In the genomic region with DNA sequence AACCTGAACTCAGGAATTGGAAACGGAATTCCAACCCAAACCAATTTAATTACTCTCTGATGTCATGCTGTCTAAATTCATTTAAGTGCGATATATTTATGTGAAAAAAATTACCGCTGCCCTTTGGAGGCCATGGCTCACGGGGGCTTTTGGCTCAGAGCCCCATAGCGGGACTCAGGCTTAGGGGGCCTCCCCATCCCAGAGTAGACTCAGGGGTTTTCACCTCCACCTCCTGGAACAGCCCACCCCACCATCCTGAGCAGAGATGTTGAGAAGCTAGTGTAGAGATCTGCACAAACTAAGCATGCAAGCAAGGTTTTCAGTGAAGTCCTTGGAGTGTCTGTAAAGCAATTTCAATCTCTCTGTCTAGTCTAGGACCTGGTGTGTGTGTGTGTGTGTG, we compare ENCODE assay signal across 24 mouse cellular contexts. TPM values are rescaled to one million over a fixed set of nuclear protein-coding genes. Genes with fewer than 3 reads are reported as not detected.
A peak's percentile ranks its signal among the peaks of the same experiment; 100 is the strongest.
DNase-seq lines count a peak whose midpoint lies in the region; ATAC-seq and TF ChIP-seq lines count a peak whose summit lies in the region.
"Had no signal": no experiment of that assay in that cellular context is flagged by ENCODE, and none has a peak within 500 bp of the region (broad histone marks: within the 10 kb centered on the region; RNA-seq: fewer than 3 reads in every experiment).

No protein-coding gene starts in this region.

- DNase-seq in forebrain, embryonic 10.5 days (ENCODE audit: extremely low spot score, low spot score): no peak
- no peak for DNase-seq in forebrain, postnatal 0 days
- no peak for DNase-seq in MEL (ENCODE audit: low read depth, low spot score)
- DNase-seq in embryonic facial prominence, embryonic 14.5 days (ENCODE audit: low spot score): peak; percentile 31
- no peak for DNase-seq in cerebellum, adult 18-20 months
- DNase-seq in midbrain, postnatal 0 days (ENCODE audit: low spot score): no peak

- H3K4me1 ChIP-seq in forebrain, embryonic 10.5 days: peaks cover 58% of the 10 kb centered on the region
- no peaks in the 10 kb centered on the region for H3K4me1 ChIP-seq in forebrain, postnatal 0 days (ENCODE audit: insufficient read depth)
- peaks cover 9 to 18% of the 10 kb centered on the region in 2 experiments for H3K4me1 ChIP-seq in MEL (ENCODE audit: control insufficient read depth in 1 of 2, insufficient read depth in 2 of 2, low read length in 2 of 2)
- peaks cover 36% of the 10 kb centered on the region for H3K4me1 ChIP-seq in embryonic facial prominence, embryonic 14.5 days (ENCODE audit: control insufficient read depth, insufficient read depth, low read length)
- H3K4me1 ChIP-seq in limb, embryonic 13.5 days: peaks cover 81% of the 10 kb centered on the region
- H3K4me1 ChIP-seq in midbrain, postnatal 0 days (ENCODE audit: insufficient read depth, low read length): peaks cover 3% of the 10 kb centered on the region; the same call in 1 of the 2 replicates

- TF ChIP-seq EP300 in MEL (IDR thresholded peaks at IDR 0.05; ENCODE audit: low read depth in 1 of 2, low read length in 2 of 2): no peak

- H3K36me3 ChIP-seq in forebrain, embryonic 10.5 days (replicated peaks): no peaks in the 10 kb centered on the region
- H3K36me3 ChIP-seq in forebrain, postnatal 0 days (ENCODE audit: insufficient read depth): no peaks in the 10 kb centered on the region
- H3K36me3 ChIP-seq in MEL (ENCODE audit: control insufficient read depth in 1 of 2, insufficient read depth in 2 of 2, low read length in 2 of 2): peaks cover 0 to 18% of the 10 kb centered on the region in 2 experiments; a peak in 2 of 4 replicates
- no peaks in the 10 kb centered on the region for H3K36me3 ChIP-seq in embryonic facial prominence, embryonic 14.5 days (ENCODE audit: control insufficient read depth, insufficient read depth, low read length)
- peaks cover 12% of the 10 kb centered on the region; the same call in 1 of the 2 replicates for H3K36me3 ChIP-seq in limb, embryonic 13.5 days
- no peaks in the 10 kb centered on the region for H3K36me3 ChIP-seq in midbrain, postnatal 0 days (ENCODE audit: insufficient read depth, low read length)
- H3K36me3 ChIP-seq: liver, embryonic 12.5 days had no signal

- H3K27me3 ChIP-seq in forebrain, embryonic 10.5 days (ENCODE audit: poor library complexity, severe bottlenecking): peaks cover 15% of the 10 kb centered on the region
- no peaks in the 10 kb centered on the region for H3K27me3 ChIP-seq in forebrain, postnatal 0 days (ENCODE audit: insufficient read depth, low read length)
- H3K27me3 ChIP-seq in MEL (ENCODE audit: control insufficient read depth in 1 of 2, insufficient read depth in 2 of 2, low read length in 2 of 2): no peaks in the 10 kb centered on the region
- no peaks in the 10 kb centered on the region; the same call in 1 of the 2 replicates for H3K27me3 ChIP-seq in embryonic facial prominence, embryonic 14.5 days (replicated peaks; ENCODE audit: control insufficient read depth, insufficient read depth, low read length)
- H3K27me3 ChIP-seq in limb, embryonic 13.5 days: no peaks in the 10 kb centered on the region
- no peaks in the 10 kb centered on the region for H3K27me3 ChIP-seq in midbrain, postnatal 0 days (ENCODE audit: insufficient read depth, low read length)

- no peak for TF ChIP-seq RAD21 in MEL (IDR thresholded peaks at IDR 0.05; ENCODE audit: low read depth, low read length)

- 79% methylated on average over 5 of the region's 5 CpGs for WGBS in forebrain, embryonic 10.5 days
- WGBS in forebrain, postnatal 0 days: 34% methylated on average over 5 of the region's 5 CpGs
- 33% methylated on average over 5 of the region's 5 CpGs for WGBS in embryonic facial prominence, embryonic 14.5 days
- 15% methylated on average over 5 of the region's 5 CpGs for WGBS in limb, embryonic 13.5 days
- WGBS in midbrain, postnatal 0 days: 59% methylated on average over 5 of the region's 5 CpGs

- TF ChIP-seq CTCF in forebrain, postnatal 0 days (IDR thresholded peaks at IDR 0.05; ENCODE audit: low read depth): no peak
- no peak for TF ChIP-seq CTCF in MEL (IDR thresholded peaks at IDR 0.05 in 2 of 3, conservative IDR thresholded peaks at IDR 0.05 in 1 of 3; ENCODE audit: control insufficient read depth in 1 of 3, insufficient read depth in 1 of 3, low read depth in 2 of 3, low read length in 3 of 3, poor library complexity in 1 of 3, severe bottlenecking in 1 of 3)
- TF ChIP-seq CTCF in midbrain, postnatal 0 days (IDR thresholded peaks at IDR 0.05): no peak

- no peaks in the 10 kb centered on the region for H3K9me3 ChIP-seq in forebrain, embryonic 10.5 days
- H3K9me3 ChIP-seq in forebrain, postnatal 0 days (ENCODE audit: low read length): no peaks in the 10 kb centered on the region
- no peaks in the 10 kb centered on the region for H3K9me3 ChIP-seq in MEL (replicated peaks; ENCODE audit: insufficient read depth, low read length)
- no peaks in the 10 kb centered on the region for H3K9me3 ChIP-seq in embryonic facial prominence, embryonic 14.5 days (ENCODE audit: control insufficient read depth, low read length)
- no peaks in the 10 kb centered on the region for H3K9me3 ChIP-seq in limb, embryonic 13.5 days
- H3K9me3 ChIP-seq in midbrain, postnatal 0 days (ENCODE audit: low read length): no peaks in the 10 kb centered on the region
- H3K9me3 ChIP-seq: liver, embryonic 12.5 days had no signal

- no peak for ATAC-seq in forebrain, postnatal 0 days
- peak; percentile 51; the same call in 1 of the 2 replicates for ATAC-seq in embryonic facial prominence, embryonic 14.5 days (ENCODE audit: low read depth)
- ATAC-seq in limb, embryonic 13.5 days (ENCODE audit: low FRiP score, low read depth): peak; percentile 57
- ATAC-seq in midbrain, postnatal 0 days (ENCODE audit: low FRiP score): no peak
- ATAC-seq: activated CD4-positive, CD25-positive, alpha-beta regulatory T cell, adult 4 months; CD4-positive, CD25-positive, alpha-beta regulatory T cell, adult 4 months; hindbrain, embryonic 16.5 days; intestine, postnatal 0 days; liver, embryonic 12.5 days; midbrain, embryonic 16.5 days had no signal

- H3K9ac ChIP-seq in forebrain, postnatal 0 days: no peak overlapping the region
- peak overlapping the region; percentile 15 for H3K9ac ChIP-seq in MEL (ENCODE audit: control insufficient read depth, low read depth, low read length, poor library complexity, severe bottlenecking)
- no peak overlapping the region for H3K9ac ChIP-seq in embryonic facial prominence, embryonic 14.5 days (ENCODE audit: low read depth, low read length)
- H3K9ac ChIP-seq in limb, embryonic 13.5 days: no peak overlapping the region
- no peak overlapping the region for H3K9ac ChIP-seq in midbrain, postnatal 0 days (replicated peaks; ENCODE audit: low read length, poor library complexity, severe bottlenecking)
- H3K9ac ChIP-seq: liver, embryonic 12.5 days had no signal

- no peak overlapping the region for H3K4me3 ChIP-seq in forebrain, embryonic 10.5 days
- no peak overlapping the region for H3K4me3 ChIP-seq in forebrain, postnatal 0 days (ENCODE audit: low read depth, low read length)
- no peak overlapping the region for H3K4me3 ChIP-seq in MEL (ENCODE audit: control insufficient read depth in 1 of 2, insufficient read depth in 1 of 2, low read depth in 2 of 2, low read length in 2 of 2)
- H3K4me3 ChIP-seq in embryonic facial prominence, embryonic 14.5 days (ENCODE audit: low read depth, low read length): no peak overlapping the region
- H3K4me3 ChIP-seq in limb, embryonic 13.5 days: peak overlapping the region; percentile 51
- no peak overlapping the region for H3K4me3 ChIP-seq in midbrain, postnatal 0 days (ENCODE audit: low read depth, low read length)
- H3K4me3 ChIP-seq: liver, embryonic 12.5 days had no signal

- no peak overlapping the region; the same call in 1 of the 2 replicates for H3K4me2 ChIP-seq in forebrain, postnatal 0 days (ENCODE audit: low read depth)
- H3K4me2 ChIP-seq in embryonic facial prominence, embryonic 14.5 days (ENCODE audit: low read depth, low read length): peak overlapping the region; percentile 50
- H3K4me2 ChIP-seq in limb, embryonic 13.5 days (replicated peaks): peak overlapping the region; percentile 72
- H3K4me2 ChIP-seq in midbrain, postnatal 0 days (ENCODE audit: low read depth, low read length, poor library complexity, severe bottlenecking): no peak overlapping the region
- H3K4me2 ChIP-seq: liver, embryonic 12.5 days had no signal

- H3K79me2 ChIP-seq in MEL (ENCODE audit: control insufficient read depth, insufficient read depth, low read length, poor library complexity): no peaks in the 10 kb centered on the region; the same call in 1 of the 2 replicates

- TF ChIP-seq POLR2A in MEL (IDR thresholded peaks at IDR 0.05; ENCODE audit: control insufficient read depth in 1 of 2, insufficient read depth in 1 of 2, low read depth in 1 of 2, low read length in 2 of 2, poor library complexity in 1 of 2): no peak

- 0 out of 2 replicates have a peak overlapping the region, but pooled peaks have one; percentile 27 for H3K27ac ChIP-seq in forebrain, embryonic 10.5 days
- H3K27ac ChIP-seq in forebrain, postnatal 0 days (ENCODE audit: low read depth, low read length): no peak overlapping the region
- H3K27ac ChIP-seq in MEL (ENCODE audit: control insufficient read depth, low read depth, low read length): no peak overlapping the region
- peak overlapping the region; percentile 46; the same call in 1 of the 2 replicates for H3K27ac ChIP-seq in embryonic facial prominence, embryonic 14.5 days (replicated peaks; ENCODE audit: low read depth, low read length)
- H3K27ac ChIP-seq in limb, embryonic 13.5 days: peak overlapping the region; percentile 75; the same call in 1 of the 2 replicates
- no peak overlapping the region for H3K27ac ChIP-seq in midbrain, postnatal 0 days (ENCODE audit: low read depth, low read length)

RNA-seq across cellular contexts. Expression of gene Gdf5, which starts 0.4 kb away (rescaled TPM):
- polyA plus RNA-seq in forebrain, embryonic 10.5 days (2016; fragmentation: Nextera tagmentation; extraction: Ambion mirVana): 0.27 and 0.88 TPM in 2 replicates
- 3.9 TPM in 2 replicates for total RNA-seq in forebrain, postnatal 0 days (2014; rRNA removed)
- polyA plus RNA-seq in forebrain, postnatal 0 days (2015; fragmentation: Nextera tagmentation; extraction: Ambion mirVana): 3.7 and 3.8 TPM in 2 replicates
- total RNA-seq in MEL (2012; rRNA removed): not detected in 2 replicates
- polyA plus RNA-seq in MEL (2012; ENCODE audit: insufficient read depth in 1 of 2, insufficient read length in 2 of 2, low read depth in 1 of 2, low replicate concordance in 2 of 2, missing spikeins in 1 of 2): under 1 TPM in 1 of 2 experiments, not detected in 1; 0.06 TPM
- polyA plus RNA-seq in embryonic facial prominence, embryonic 14.5 days (2014; fragmentation: Nextera tagmentation; extraction: Ambion mirVana): 3.3 and 3.8 TPM in 2 replicates
- polyA plus RNA-seq in limb, embryonic 13.5 days (2015; fragmentation: Nextera tagmentation; extraction: Ambion mirVana): 101 and 107 TPM in 2 replicates
- 1.5 and 2.0 TPM in 2 replicates for total RNA-seq in midbrain, postnatal 0 days (2014; rRNA removed)
- polyA plus RNA-seq in midbrain, postnatal 0 days (2015; fragmentation: Nextera tagmentation; extraction: Ambion mirVana): 0.69 and 1.2 TPM in 2 replicates
- total RNA-seq: granulocyte monocyte progenitor cell, adult 5-6 weeks; heart, postnatal 36 days; megakaryocyte-erythroid progenitor cell, adult 5-6 weeks; neutrophil, adult 5-6 weeks had no signal
- polyA plus RNA-seq: activated CD4-positive, CD25-positive, alpha-beta regulatory T cell, adult 4 months; CD4-positive, CD25-positive, alpha-beta regulatory T cell, adult 4 months had no signal

RNA-seq across cellular contexts. Expression of gene Gm15557, which starts 5.1 kb away (rescaled TPM):
- not detected in 2 replicates for polyA plus RNA-seq in forebrain, embryonic 10.5 days (2016; fragmentation: Nextera tagmentation; extraction: Ambion mirVana)
- not detected in 2 replicates for total RNA-seq in forebrain, postnatal 0 days (2014; rRNA removed)
- not detected in 2 replicates for polyA plus RNA-seq in forebrain, postnatal 0 days (2015; fragmentation: Nextera tagmentation; extraction: Ambion mirVana)
- not detected in 2 replicates for total RNA-seq in MEL (2012; rRNA removed)
- not detected for polyA plus RNA-seq in MEL (2012; ENCODE audit: insufficient read depth in 1 of 2, insufficient read length in 2 of 2, low read depth in 1 of 2, low replicate concordance in 2 of 2, missing spikeins in 1 of 2)
- polyA plus RNA-seq in embryonic facial prominence, embryonic 14.5 days (2014; fragmentation: Nextera tagmentation; extraction: Ambion mirVana): not detected in 2 replicates
- polyA plus RNA-seq in limb, embryonic 13.5 days (2015; fragmentation: Nextera tagmentation; extraction: Ambion mirVana): 0.60 and 1.2 TPM in 2 replicates
- not detected in 2 replicates for total RNA-seq in midbrain, postnatal 0 days (2014; rRNA removed)
- not detected in 2 replicates for polyA plus RNA-seq in midbrain, postnatal 0 days (2015; fragmentation: Nextera tagmentation; extraction: Ambion mirVana)
- total RNA-seq: adrenal gland, postnatal 14 days; ES-E14; gastrocnemius, adult 8-10 months; granulocyte monocyte progenitor cell, adult 5-6 weeks; heart, postnatal 36 days; layer of hippocampus, postnatal 14 days; megakaryocyte-erythroid progenitor cell, adult 5-6 weeks; neutrophil, adult 5-6 weeks had no signal
- polyA plus RNA-seq: activated CD4-positive, CD25-positive, alpha-beta regulatory T cell, adult 4 months; CD4-positive, CD25-positive, alpha-beta regulatory T cell, adult 4 months; heart, embryonic 14.5 days; hindbrain, embryonic 16.5 days; intestine, postnatal 0 days; kidney, embryonic 16.5 days; liver, embryonic 12.5 days; lung, embryonic 14.5 days; midbrain, embryonic 16.5 days had no signal

RNA-seq across cellular contexts. Expression of gene Cep250, which starts 10.7 kb away (rescaled TPM):
- 28.8 and 28.9 TPM in 2 replicates for polyA plus RNA-seq in forebrain, embryonic 10.5 days (2016; fragmentation: Nextera tagmentation; extraction: Ambion mirVana)
- total RNA-seq in forebrain, postnatal 0 days (2014; rRNA removed): 17.2 and 18.7 TPM in 2 replicates
- polyA plus RNA-seq in forebrain, postnatal 0 days (2015; fragmentation: Nextera tagmentation; extraction: Ambion mirVana): 4.9 and 8.6 TPM in 2 replicates
- 9.8 and 12.8 TPM in 2 replicates for total RNA-seq in MEL (2012; rRNA removed)
- polyA plus RNA-seq in MEL (2012; ENCODE audit: insufficient read depth in 1 of 2, insufficient read length in 2 of 2, low read depth in 1 of 2, low replicate concordance in 2 of 2, missing spikeins in 1 of 2): 10 to 100 TPM in 1 of 2 experiments, not detected in 1; 16.4 TPM
- 17.6 TPM in 2 replicates for polyA plus RNA-seq in embryonic facial prominence, embryonic 14.5 days (2014; fragmentation: Nextera tagmentation; extraction: Ambion mirVana)
- 32.1 and 32.2 TPM in 2 replicates for polyA plus RNA-seq in limb, embryonic 13.5 days (2015; fragmentation: Nextera tagmentation; extraction: Ambion mirVana)
- total RNA-seq in midbrain, postnatal 0 days (2014; rRNA removed): 14.1 and 19.2 TPM in 2 replicates
- 8.7 and 10.1 TPM in 2 replicates for polyA plus RNA-seq in midbrain, postnatal 0 days (2015; fragmentation: Nextera tagmentation; extraction: Ambion mirVana)

RNA-seq across cellular contexts. Expression of gene Uqcc1, which starts 15.5 kb away (rescaled TPM):
- 78.4 and 82.2 TPM in 2 replicates for polyA plus RNA-seq in forebrain, embryonic 10.5 days (2016; fragmentation: Nextera tagmentation; extraction: Ambion mirVana)
- 43.5 and 67.7 TPM in 2 replicates for total RNA-seq in forebrain, postnatal 0 days (2014; rRNA removed)
- 55.9 and 63.0 TPM in 2 replicates for polyA plus RNA-seq in forebrain, postnatal 0 days (2015; fragmentation: Nextera tagmentation; extraction: Ambion mirVana)
- total RNA-seq in MEL (2012; rRNA removed): 83.1 and 87.1 TPM in 2 replicates
- polyA plus RNA-seq in MEL (2012; ENCODE audit: insufficient read depth in 1 of 2, insufficient read length in 2 of 2, low read depth in 1 of 2, low replicate concordance in 2 of 2, missing spikeins in 1 of 2): 10 to 100 TPM in 1 of 2 experiments, not detected in 1; 61.0 TPM
- polyA plus RNA-seq in embryonic facial prominence, embryonic 14.5 days (2014; fragmentation: Nextera tagmentation; extraction: Ambion mirVana): 58.3 and 65.9 TPM in 2 replicates
- 66.9 and 74.7 TPM in 2 replicates for polyA plus RNA-seq in limb, embryonic 13.5 days (2015; fragmentation: Nextera tagmentation; extraction: Ambion mirVana)
- total RNA-seq in midbrain, postnatal 0 days (2014; rRNA removed): 44.6 and 48.2 TPM in 2 replicates
- polyA plus RNA-seq in midbrain, postnatal 0 days (2015; fragmentation: Nextera tagmentation; extraction: Ambion mirVana): 55.0 and 58.9 TPM in 2 replicates

Comparison
In these comparisons a context has a peak if more than half of its experiments do, and no peak if none do; other contexts are left out.
1. H3K27ac ChIP-seq: peak in forebrain, embryonic 10.5 days (single experiment), embryonic facial prominence, embryonic 14.5 days (single experiment) and limb, embryonic 13.5 days (single experiment); none in forebrain, postnatal 0 days (single experiment), MEL (single experiment) and midbrain, postnatal 0 days (single experiment).
2. ATAC-seq: peak in embryonic facial prominence, embryonic 14.5 days (single experiment) and limb, embryonic 13.5 days (single experiment); none in forebrain, postnatal 0 days (single experiment) and midbrain, postnatal 0 days (single experiment).
3. H3K4me2 ChIP-seq: peak in embryonic facial prominence, embryonic 14.5 days (single experiment) and limb, embryonic 13.5 days (single experiment); none in forebrain, postnatal 0 days (single experiment) and midbrain, postnatal 0 days (single experiment).
4. RNA of gene Gdf5, which starts 0.4 kb away (polyA plus RNA-seq): 101 to 107 TPM in limb, embryonic 13.5 days; 3.7 to 3.8 TPM in forebrain, postnatal 0 days, 3.3 to 3.8 TPM in embryonic facial prominence, embryonic 14.5 days, 0.27 to 0.88 TPM in forebrain, embryonic 10.5 days, 0.69 to 1.2 TPM in midbrain, postnatal 0 days and 0.06 TPM in MEL; every median in the first group is over 10 times any median in the second.